Mouse (Mus musculus) midbrain, embryonic 14.5 days (tissue): ENCODE data around the gene Zfp652. TPM values are rescaled to one million over a fixed set of nuclear protein-coding genes. Genes with fewer than 3 reads are reported as not detected.

Experiments used
- ATAC-seq: fragments of 200-750 bp; cut with Nextera tagmentation; 2 replicates; pipeline ENCODE4 v1.8.0; 2017; ENCODE audit warnings: moderate number of reproducible peaks, moderate library complexity; ENCODE audit not compliant: low FRiP score, low TSS enrichment
- DNase-seq: peaks from one replicate; pipeline ENCODE4 v3.0.0-alpha.2; 2015
- H3K27ac ChIP-seq: fragments of 300-500 bp; sonication (generic); replicated peaks from 2 replicates; pipeline ENCODE4 v1.5.1; 2014; ENCODE audit warnings: mild to moderate bottlenecking, low read depth, low read length, moderate library complexity
- H3K27me3 ChIP-seq: fragments of 300-500 bp; sonication (generic); 2 replicates; pipeline ENCODE4 v1.6.1; 2014; ENCODE audit warnings: low read length, control low read depth, mixed read lengths; ENCODE audit not compliant: control insufficient read depth, insufficient read depth
- H3K36me3 ChIP-seq: fragments of 300-500 bp; sonication (generic); 2 replicates; pipeline ENCODE4 v1.6.1; 2014; ENCODE audit warnings: low read length, control low read depth; ENCODE audit not compliant: control insufficient read depth, insufficient read depth
- H3K4me1 ChIP-seq: fragments of 300-500 bp; sonication (generic); 2 replicates; pipeline ENCODE4 v1.6.1; 2014; ENCODE audit warnings: mild to moderate bottlenecking, antibody characterized with exemption, low read length, control low read depth; ENCODE audit not compliant: control insufficient read depth, insufficient read depth
- H3K4me2 ChIP-seq: fragments of 300-500 bp; sonication (generic); 2 replicates; pipeline ENCODE4 v1.6.1; 2014; ENCODE audit warnings: mild to moderate bottlenecking, low read length, moderate library complexity
- H3K4me3 ChIP-seq: fragments of 300-500 bp; sonication (generic); replicated peaks from 2 replicates; pipeline ENCODE4 v1.5.1; 2014; ENCODE audit warnings: low read depth, low read length
- H3K9ac ChIP-seq: fragments of 300-500 bp; sonication (generic); replicated peaks from 2 replicates; pipeline ENCODE4 v1.6.1; 2014; ENCODE audit warnings: mild to moderate bottlenecking, low read length, moderate library complexity
- H3K9me3 ChIP-seq: fragments of 300-500 bp; sonication (generic); 2 replicates; pipeline ENCODE4 v1.6.1; 2016; ENCODE audit warnings: low read length, control low read depth, mixed read lengths; ENCODE audit not compliant: control insufficient read depth
- WGBS: fragments of 180-500 bp; shearing (Covaris S2); extraction: QIAGEN DNeasy Blood & Tissue Kit; methylation state at CpG from one replicate; pipeline ENCODE4 v1.1.7; 2014; 5-methylcytosine and 5-hydroxymethylcytosine counted together
- polyA plus RNA-seq: library from polyadenylated mRNA; unstranded; fragments of >200 nt; fragmentation: Nextera tagmentation; extraction: Ambion mirVana; gene quantifications from 2 replicates; pipeline ENCODE4 v1.2.1, GENCODE M21; 2014

Gene Zfp652
- polyA plus RNA-seq, 1 experiment from 2014 or later: 13.1 TPM

DNA sequence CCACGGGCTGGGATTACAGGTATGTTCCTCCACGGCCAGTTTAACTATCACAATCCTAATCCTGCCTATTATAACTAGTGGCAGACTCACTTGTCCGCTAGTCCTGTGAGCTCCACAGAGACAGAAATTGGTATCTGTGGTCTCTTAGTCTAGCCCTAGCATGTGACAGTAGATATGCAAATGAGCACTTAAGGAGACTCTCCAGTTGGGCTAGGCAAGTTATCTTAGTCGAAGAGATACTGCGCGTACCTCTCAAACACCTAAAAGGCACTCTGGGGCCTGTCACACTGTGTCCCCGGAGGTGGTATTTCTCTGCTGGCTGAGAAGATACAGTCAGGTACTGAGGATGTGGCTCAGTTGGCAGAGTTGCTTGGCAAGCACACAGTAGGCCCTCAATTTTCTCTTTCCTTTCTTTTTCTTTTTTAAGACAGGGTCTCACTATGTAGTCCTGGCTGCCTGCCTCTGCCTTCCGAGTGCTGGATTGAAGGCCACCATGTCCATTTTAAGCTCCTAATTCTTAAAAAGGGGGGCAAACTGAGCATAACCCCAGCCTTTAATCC, 80.6 kb downstream of the Zfp652 start:
- H3K27ac ChIP-seq: no peak overlapping the region
- WGBS: 91% methylated on average over 8 of the region's 8 CpGs
- 0 out of 2 replicates have a peak, but pooled peaks cover 10% of the 10 kb centered on the region for H3K27me3 ChIP-seq
- H3K4me1 ChIP-seq: 0 out of 2 replicates have a peak, but pooled peaks cover 5% of the 10 kb centered on the region
- H3K9ac ChIP-seq: no peak overlapping the region
- H3K36me3 ChIP-seq: no peaks in the 10 kb centered on the region
- DNase-seq (no peak), ATAC-seq (no peak)
- no peak overlapping the region for H3K4me3 ChIP-seq
- no peaks in the 10 kb centered on the region for H3K9me3 ChIP-seq
- no peak overlapping the region for H3K4me2 ChIP-seq

DNA sequence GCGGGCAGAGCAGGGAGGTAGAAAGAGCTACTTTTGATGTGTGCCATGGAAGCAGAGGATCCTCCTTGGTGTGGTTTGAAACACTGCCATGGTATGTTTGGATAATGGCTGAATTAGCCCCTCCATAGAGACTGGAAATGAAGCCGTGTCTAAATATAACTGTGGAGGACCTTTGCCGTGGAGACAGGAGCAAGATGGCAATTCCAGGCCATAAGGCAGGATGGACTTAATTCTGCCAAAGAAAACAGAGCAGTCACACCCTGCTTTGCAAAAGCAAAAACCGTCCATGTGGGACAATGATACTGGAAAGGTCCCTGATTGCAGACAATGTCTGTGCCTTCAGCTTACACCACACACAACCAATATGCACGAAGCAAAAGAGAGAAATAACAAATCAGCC, 81.7 kb downstream of the Zfp652 start:
- Histone ChIP-seq H3K27ac (no peak overlapping the region), H3K36me3 (no peaks in the 10 kb centered on the region), H3K4me3 (no peak overlapping the region), H3K4me1 (0 out of 2 replicates have a peak, but pooled peaks cover 5% of the 10 kb centered on the region), H3K9ac (no peak overlapping the region), H3K4me2 (no peak overlapping the region), H3K27me3 (0 out of 2 replicates have a peak, but pooled peaks cover 10% of the 10 kb centered on the region), H3K9me3 (no peaks in the 10 kb centered on the region)
- DNase-seq: no peak
- WGBS: 81% methylated on average over 5 of the region's 5 CpGs
- ATAC-seq: no peak

DNA sequence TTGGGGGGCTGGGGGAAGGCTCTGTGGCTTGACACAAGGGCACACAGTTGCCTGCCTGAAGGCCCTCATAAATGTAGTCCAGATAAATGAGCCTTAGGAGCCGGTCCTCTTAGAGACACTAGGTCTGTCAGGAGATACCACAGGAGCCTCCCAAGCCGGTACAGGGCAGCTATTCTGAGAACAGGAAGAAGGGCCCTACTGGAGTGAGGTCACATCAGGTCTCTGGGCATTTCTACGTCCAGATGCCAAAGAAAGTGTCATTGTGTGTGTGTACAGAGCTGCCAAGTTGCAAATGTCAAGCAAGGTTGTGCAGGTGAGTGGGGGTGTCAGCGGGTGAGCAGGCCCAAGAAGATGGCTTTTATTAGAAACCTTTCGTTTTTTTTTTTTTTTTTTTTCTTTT, 83.1 kb downstream of the Zfp652 start:
- H3K4me2 ChIP-seq: no peak overlapping the region
- H3K9ac ChIP-seq: no peak overlapping the region
- ATAC-seq (no peak), DNase-seq (no peak)
- H3K27me3 ChIP-seq: 0 out of 2 replicates have a peak, but pooled peaks cover 10% of the 10 kb centered on the region
- H3K4me3 ChIP-seq: no peak overlapping the region
- H3K36me3 ChIP-seq: no peaks in the 10 kb centered on the region
- no peak overlapping the region for H3K27ac ChIP-seq
- 72% methylated on average over 5 of the region's 5 CpGs for WGBS
- H3K9me3 ChIP-seq: no peaks in the 10 kb centered on the region
- H3K4me1 ChIP-seq: 0 out of 2 replicates have a peak, but pooled peaks cover 5% of the 10 kb centered on the region

DNA sequence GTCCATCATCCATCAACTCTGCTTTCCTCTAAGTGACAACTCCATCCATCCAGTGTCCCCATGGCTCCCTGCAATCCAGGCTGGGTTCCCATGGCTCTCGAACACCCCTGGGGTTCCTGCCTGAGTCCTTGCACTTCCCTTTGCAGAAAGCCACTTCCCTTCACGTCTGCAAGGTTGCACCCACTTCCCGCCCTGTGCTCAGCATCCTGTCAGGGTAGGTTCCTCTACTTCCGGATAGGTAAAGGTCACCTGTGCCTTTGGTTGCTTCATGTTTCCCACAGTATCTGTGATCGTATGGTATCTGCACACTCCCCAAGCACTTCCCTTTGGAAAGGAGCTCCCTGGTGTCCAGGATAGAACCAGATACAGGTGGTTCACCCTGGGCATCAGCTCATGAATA, 92.5 kb downstream of the Zfp652 start:
- Histone ChIP-seq H3K27me3 (no peaks in the 10 kb centered on the region), H3K4me3 (no peak overlapping the region), H3K36me3 (no peaks in the 10 kb centered on the region), H3K27ac (no peak overlapping the region), H3K4me2 (no peak overlapping the region), H3K4me1 (no peaks in the 10 kb centered on the region), H3K9ac (no peak overlapping the region), H3K9me3 (no peaks in the 10 kb centered on the region)
- DNase-seq (no peak), ATAC-seq (no peak)
- WGBS: 73% methylated on average over 5 of the region's 5 CpGs

DNA sequence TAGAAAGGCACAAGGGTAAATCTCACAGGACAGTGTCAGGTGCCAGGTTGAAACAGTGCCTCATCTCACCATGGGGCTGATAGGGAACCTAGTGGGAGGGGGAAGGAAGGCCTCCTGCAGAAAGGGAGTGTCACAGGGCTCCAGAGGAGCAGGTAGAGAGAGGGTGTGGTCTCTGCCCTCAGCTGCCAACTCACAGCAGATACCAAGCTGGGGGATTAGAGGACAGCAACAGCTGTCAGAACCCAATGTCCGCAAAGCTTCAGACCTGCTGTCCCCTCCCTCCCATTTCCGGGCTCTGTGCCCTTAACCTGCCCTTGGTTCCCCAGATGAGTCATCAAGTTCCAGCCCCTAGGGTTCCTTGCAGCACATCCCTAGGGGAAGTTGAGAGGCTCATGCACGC, 93.1 kb downstream of the Zfp652 start:
- 59% methylated on average over 3 of the region's 3 CpGs for WGBS

DNA sequence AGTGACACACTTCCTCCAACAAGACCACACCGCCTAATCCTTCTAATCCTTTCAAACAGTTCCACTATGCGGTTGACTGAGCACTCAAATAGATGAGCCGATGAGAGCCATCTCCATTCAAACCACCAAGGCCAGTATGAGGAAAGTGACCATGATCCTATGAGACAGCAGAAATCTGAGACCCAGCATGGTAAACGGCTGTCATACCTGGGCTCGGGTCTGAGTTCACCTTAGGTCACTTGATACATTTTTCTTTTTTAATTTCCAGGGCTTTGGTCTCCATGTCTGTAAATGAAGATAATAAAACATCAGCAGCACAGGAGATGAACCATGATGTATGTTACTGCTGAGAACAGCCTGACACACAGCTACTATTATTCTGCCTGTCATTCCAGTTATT, 95.4 kb downstream of the Zfp652 start:
- Histone ChIP-seq H3K4me1 (no peaks in the 10 kb centered on the region), H3K27ac (no peak overlapping the region), H3K9ac (no peak overlapping the region), H3K27me3 (no peaks in the 10 kb centered on the region), H3K4me2 (no peak overlapping the region), H3K9me3 (no peaks in the 10 kb centered on the region), H3K4me3 (no peak overlapping the region), H3K36me3 (no peaks in the 10 kb centered on the region)
- no peak for DNase-seq
- WGBS: 87% methylated on average over 5 of the region's 5 CpGs
- no peak for ATAC-seq

More for the DNA sequence above, 93.1 kb downstream of the Zfp652 start:
- H3K4me1 ChIP-seq: no peaks in the 10 kb centered on the region
- H3K9me3 ChIP-seq: no peaks in the 10 kb centered on the region
- H3K27me3 ChIP-seq: no peaks in the 10 kb centered on the region
- H3K4me2 ChIP-seq: no peak overlapping the region
- no peak overlapping the region for H3K27ac ChIP-seq
- ATAC-seq (no peak), DNase-seq (no peak)
- no peak overlapping the region for H3K9ac ChIP-seq
- H3K36me3 ChIP-seq: no peaks in the 10 kb centered on the region
- H3K4me3 ChIP-seq: no peak overlapping the region

DNA sequence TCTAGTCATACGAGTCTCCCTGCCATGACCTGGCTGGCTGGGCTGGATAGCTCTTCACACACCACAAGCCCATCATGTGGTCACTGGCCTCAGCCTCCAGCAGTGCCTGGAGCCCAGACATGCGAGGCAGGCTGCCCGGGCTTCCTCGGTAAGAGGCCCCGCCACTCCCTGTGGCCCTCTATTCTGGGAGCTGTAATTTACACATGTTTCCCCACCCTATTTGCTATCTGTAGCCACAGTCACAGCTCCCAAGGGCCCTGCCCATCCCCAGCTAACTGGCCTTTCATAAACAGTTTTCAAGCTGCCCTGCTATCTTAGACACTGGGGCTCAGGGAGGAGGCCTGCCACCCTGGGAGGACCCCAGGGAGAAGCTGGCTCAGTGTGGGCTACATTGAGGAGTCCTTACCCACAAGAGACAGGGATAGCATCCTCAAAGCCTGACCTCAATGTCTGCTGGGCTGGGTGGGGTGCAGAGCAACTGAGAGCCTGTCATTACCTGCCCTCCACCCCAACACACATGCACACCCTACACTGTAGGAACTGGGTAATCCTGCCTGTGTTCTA, 96.1 kb downstream of the Zfp652 start:
- 77% methylated on average over 5 of the region's 5 CpGs for WGBS
- ATAC-seq: no peak

DNA sequence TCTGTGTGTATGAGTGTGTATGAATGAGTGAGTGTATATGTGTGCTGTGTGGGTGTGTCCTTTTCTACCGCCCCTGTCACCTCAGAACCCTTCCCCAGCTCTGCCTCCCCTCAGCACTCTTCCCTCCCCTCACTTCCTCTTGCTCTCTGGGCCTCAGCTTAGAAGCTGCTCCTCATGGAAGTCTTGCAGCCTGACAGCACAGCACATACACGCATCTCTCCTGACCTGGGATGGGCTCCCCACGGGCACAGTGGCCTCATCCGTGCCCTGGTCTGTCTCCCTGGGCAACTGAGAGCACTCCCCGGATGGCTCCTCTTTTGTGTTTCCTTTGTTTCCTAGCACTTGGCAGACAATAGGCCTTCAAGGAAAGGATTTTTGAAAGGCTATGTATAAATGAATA, 97.1 kb downstream of the Zfp652 start:
- Histone ChIP-seq H3K9ac (no peak overlapping the region), H3K4me3 (no peak overlapping the region), H3K27ac (no peak overlapping the region), H3K27me3 (no peaks in the 10 kb centered on the region), H3K4me1 (no peaks in the 10 kb centered on the region), H3K36me3 (no peaks in the 10 kb centered on the region), H3K9me3 (no peaks in the 10 kb centered on the region), H3K4me2 (no peak overlapping the region)
- DNase-seq (no peak), ATAC-seq (no peak)
- WGBS: 3% methylated on average over 5 of the region's 5 CpGs

More for the DNA sequence above, 96.1 kb downstream of the Zfp652 start:
- DNase-seq: no peak
- no peak overlapping the region for H3K9ac ChIP-seq
- H3K4me3 ChIP-seq: no peak overlapping the region
- H3K9me3 ChIP-seq: no peaks in the 10 kb centered on the region
- no peaks in the 10 kb centered on the region for H3K27me3 ChIP-seq
- no peaks in the 10 kb centered on the region for H3K36me3 ChIP-seq
- no peak overlapping the region for H3K4me2 ChIP-seq
- H3K4me1 ChIP-seq: no peaks in the 10 kb centered on the region
- H3K27ac ChIP-seq: no peak overlapping the region

DNA sequence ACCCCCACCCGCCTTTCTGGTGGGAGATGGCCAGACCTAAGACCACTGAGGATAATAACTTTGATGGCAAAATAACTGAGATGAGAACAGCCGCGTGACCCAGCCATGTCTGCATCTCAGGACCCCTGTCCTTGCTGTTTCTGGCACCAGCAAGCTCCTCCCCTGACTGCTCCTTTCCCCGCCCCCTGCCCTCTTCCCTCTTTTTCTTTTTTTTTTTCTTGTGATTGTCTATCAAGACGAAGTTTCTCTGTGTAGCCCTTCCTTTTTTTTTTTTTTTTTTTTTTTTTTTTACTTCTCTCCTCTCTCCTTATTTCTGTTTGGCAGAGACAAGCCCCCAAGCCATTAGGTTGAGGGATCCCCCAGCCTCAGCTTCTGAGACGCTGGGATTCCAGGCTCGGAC, 98.4 kb downstream of the Zfp652 start:
- ATAC-seq: no peak
- no peak overlapping the region for H3K27ac ChIP-seq
- 58% methylated on average over 7 of the region's 7 CpGs for WGBS

More for the DNA sequence above, 98.4 kb downstream of the Zfp652 start:
- H3K36me3 ChIP-seq: no peaks in the 10 kb centered on the region
- H3K4me1 ChIP-seq: no peaks in the 10 kb centered on the region
- no peak overlapping the region for H3K4me3 ChIP-seq
- DNase-seq: no peak
- H3K9me3 ChIP-seq: no peaks in the 10 kb centered on the region
- H3K9ac ChIP-seq: no peak overlapping the region
- no peak overlapping the region for H3K4me2 ChIP-seq
- no peaks in the 10 kb centered on the region for H3K27me3 ChIP-seq
